Mouse (Mus musculus) embryonic facial prominence, embryonic 15.5 days (tissue): ENCODE data around the gene Pbx1. TPM values are rescaled to one million over a fixed set of nuclear protein-coding genes. Genes with fewer than 3 reads are reported as not detected.
"Not testable (repeated sequence)": the region's sequence is repeated elsewhere in the genome, so short reads cannot be mapped to it uniquely, and the experiment has no call there.

Experiments used
- ATAC-seq: fragments of 200-750 bp; cut with Nextera tagmentation; 2 replicates; pipeline ENCODE4 v1.8.0; 2017; ENCODE audit warnings: low read depth, moderate TSS enrichment; ENCODE audit not compliant: insufficient number of reproducible peaks, low FRiP score, low TSS enrichment
- H3K27ac ChIP-seq: fragments of 300-500 bp; sonication (generic); replicated peaks from 2 replicates; pipeline ENCODE4 v1.5.1; 2015; ENCODE audit warnings: mild to moderate bottlenecking, inconsistent platforms
- H3K27me3 ChIP-seq: fragments of 300-500 bp; sonication (generic); 2 replicates; pipeline ENCODE4 v1.6.1; 2015; ENCODE audit warnings: inconsistent platforms
- H3K36me3 ChIP-seq: fragments of 300-500 bp; sonication (generic); 2 replicates; pipeline ENCODE4 v1.6.1; 2015; ENCODE audit warnings: mild to moderate bottlenecking, inconsistent platforms
- H3K4me1 ChIP-seq: fragments of 300-500 bp; sonication (generic); 2 replicates; pipeline ENCODE4 v1.6.1; 2015; ENCODE audit warnings: inconsistent platforms
- H3K4me2 ChIP-seq: fragments of 300-500 bp; sonication (generic); replicated peaks from 2 replicates; pipeline ENCODE4 v1.6.1; 2015; ENCODE audit warnings: mild to moderate bottlenecking, inconsistent platforms
- H3K4me3 ChIP-seq: fragments of 300-500 bp; sonication (generic); replicated peaks from 2 replicates; pipeline ENCODE4 v1.5.1; 2015; ENCODE audit warnings: mild to moderate bottlenecking, inconsistent platforms
- H3K9ac ChIP-seq: fragments of 300-500 bp; sonication (generic); 2 replicates; pipeline ENCODE4 v1.6.1; 2015; ENCODE audit warnings: inconsistent platforms
- H3K9me3 ChIP-seq: fragments of 300-500 bp; sonication (generic); replicated peaks from 2 replicates; pipeline ENCODE4 v1.6.1; 2016; ENCODE audit warnings: inconsistent platforms
- WGBS: fragments of 180-500 bp; shearing (Covaris S2); methylation state at CpG from one replicate; pipeline ENCODE4 v1.1.7; 2015; 5-methylcytosine and 5-hydroxymethylcytosine counted together
- polyA plus RNA-seq: library from polyadenylated mRNA; unstranded; fragments of >200 nt; fragmentation: Nextera tagmentation; extraction: Ambion mirVana; gene quantifications from 2 replicates; pipeline ENCODE4 v1.2.1, GENCODE M21; 2015

The Pbx1 gene
- 29.5 and 33.3 TPM in 2 replicates for polyA plus RNA-seq

GRCm38 (mm10) chr1:168432232-168432280 is at the start of gene Pbx1:
Pbx1 (minus strand) TSS chr1:168432270.
- H3K4me2 ChIP-seq, result peak within 1 kb of the TSS; percentile 56
- peak within 1 kb of the TSS; percentile 83 for H3K4me3 ChIP-seq
- H3K9ac ChIP-seq, result peak within 1 kb of the TSS; percentile 90
- H3K4me1 ChIP-seq, result peaks cover 16% of the 10 kb centered on the region
- H3K36me3 ChIP-seq, ATAC-seq, H3K9me3 ChIP-seq, H3K27me3 ChIP-seq: not testable (repeated sequence)
- peak within 1 kb of the TSS; percentile 99 for H3K27ac ChIP-seq

GRCm38 (mm10) chr1:168479626-168480025 is 47.6 kb upstream of the Pbx1 start:
- H3K4me1 ChIP-seq, result peaks cover 17% of the 10 kb centered on the region
- H3K27ac ChIP-seq, result no peak overlapping the region
- no peak overlapping the region for H3K4me3 ChIP-seq
- H3K36me3 ChIP-seq, result no peaks in the 10 kb centered on the region
- ATAC-seq, result no peak
- H3K9me3 ChIP-seq, result no peaks in the 10 kb centered on the region
- no peak overlapping the region for H3K4me2 ChIP-seq
- no peaks in the 10 kb centered on the region for H3K27me3 ChIP-seq
- 68% methylated on average over 8 of the region's 8 CpGs for WGBS
- H3K9ac ChIP-seq, result no peak overlapping the region

GRCm38 (mm10) chr1:168478829-168479228 is 46.8 kb upstream of the Pbx1 start:
- ATAC-seq, result no peak
- Histone ChIP-seq H3K9ac (no peak overlapping the region), H3K4me2 (no peak overlapping the region), H3K36me3 (no peaks in the 10 kb centered on the region), H3K27me3 (no peaks in the 10 kb centered on the region), H3K4me1 (peaks cover 25% of the 10 kb centered on the region), H3K27ac (no peak overlapping the region), H3K4me3 (no peak overlapping the region), H3K9me3 (no peaks in the 10 kb centered on the region)
- 69% methylated on average over 2 of the region's 2 CpGs for WGBS

- Histone ChIP-seq H3K9ac (no peak overlapping the region), H3K4me2 (no peak overlapping the region), H3K36me3 (no peaks in the 10 kb centered on the region), H3K27me3 (no peaks in the 10 kb centered on the region), H3K4me1 (peaks cover 33% of the 10 kb centered on the region), H3K27ac (no peak overlapping the region; the same call in 1 of the 2 replicates), H3K9me3 (no peaks in the 10 kb centered on the region), H3K4me3 (no peak overlapping the region)
- WGBS, result 52% methylated on average over 3 of the region's 3 CpGs
- ATAC-seq, result no peak
Observed at GRCm38 (mm10) chr1:168476917-168477316, 44.8 kb upstream of the Pbx1 start.

DNA sequence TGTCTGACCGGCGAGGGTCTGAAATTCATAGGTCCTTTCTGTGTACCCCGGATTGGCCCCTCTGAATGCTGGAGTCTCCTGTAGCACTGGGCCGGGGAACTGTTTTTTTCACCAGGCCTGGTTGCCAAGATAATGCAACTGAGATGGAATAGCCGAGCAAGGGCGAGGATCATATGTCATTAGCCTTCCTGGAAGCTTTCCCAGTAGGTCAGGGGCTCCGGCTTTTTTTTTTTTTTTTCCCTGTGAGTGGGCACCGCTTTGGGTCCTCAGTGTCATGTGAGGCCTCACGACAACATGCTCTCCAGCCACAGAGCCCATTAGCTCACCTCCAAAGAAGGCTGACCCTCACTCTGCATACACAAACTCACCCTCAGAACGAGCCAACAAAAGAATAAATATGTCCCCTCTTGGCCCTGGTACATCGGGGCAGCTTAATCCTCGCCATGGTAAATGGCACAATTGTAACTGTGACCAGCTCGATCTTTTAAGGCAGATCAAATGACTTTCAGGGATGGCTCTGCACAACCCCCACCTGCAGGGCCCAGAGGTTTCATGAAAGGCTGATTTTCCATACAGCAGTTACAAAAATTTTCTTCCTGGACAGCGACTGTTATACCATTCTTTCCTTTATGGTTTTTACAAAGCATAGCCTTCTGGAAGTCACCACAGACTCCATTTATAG is 44.3 kb upstream of the Pbx1 start:
- Histone ChIP-seq H3K27me3 (no peaks in the 10 kb centered on the region), H3K4me3 (no peak overlapping the region), H3K9ac (no peak overlapping the region), H3K4me1 (peaks cover 33% of the 10 kb centered on the region), H3K9me3 (no peaks in the 10 kb centered on the region), H3K36me3 (no peaks in the 10 kb centered on the region), H3K27ac (no peak overlapping the region; the same call in 1 of the 2 replicates), H3K4me2 (peak overlapping the region; percentile 29; the same call in 1 of the 2 replicates)
- ATAC-seq, result peak; percentile 53; the same call in 1 of the 2 replicates
- WGBS, result 36% methylated on average over 14 of the region's 14 CpGs

GRCm38 (mm10) chr1:168475579-168476208 is 43.6 kb upstream of the Pbx1 start:
- H3K27me3 ChIP-seq, result no peaks in the 10 kb centered on the region
- no peak overlapping the region for H3K4me3 ChIP-seq
- H3K4me1 ChIP-seq, result peaks cover 33% of the 10 kb centered on the region
- no peaks in the 10 kb centered on the region for H3K9me3 ChIP-seq
- no peak overlapping the region for H3K27ac ChIP-seq
- H3K4me2 ChIP-seq, result peak overlapping the region; percentile 29; the same call in 1 of the 2 replicates
- no peaks in the 10 kb centered on the region for H3K36me3 ChIP-seq
- no peak overlapping the region for H3K9ac ChIP-seq
- WGBS, result 52% methylated on average over 17 of the region's 17 CpGs
- no peak for ATAC-seq

- WGBS, result 22% methylated on average over 12 of the region's 12 CpGs
- Histone ChIP-seq H3K27me3 (no peaks in the 10 kb centered on the region), H3K9ac (no peak overlapping the region), H3K4me2 (no peak overlapping the region), H3K9me3 (no peaks in the 10 kb centered on the region), H3K4me1 (peaks cover 33% of the 10 kb centered on the region), H3K4me3 (no peak overlapping the region), H3K36me3 (no peaks in the 10 kb centered on the region), H3K27ac (no peak overlapping the region)
- ATAC-seq, result no peak; the same call in 1 of the 2 replicates
Observed at GRCm38 (mm10) chr1:168473255-168474069, 41.4 kb upstream of the Pbx1 start.

GRCm38 (mm10) chr1:168472545-168473254 is 40.6 kb upstream of the Pbx1 start:
- no peaks in the 10 kb centered on the region for H3K9me3 ChIP-seq
- no peak overlapping the region for H3K4me3 ChIP-seq
- no peak overlapping the region for H3K4me2 ChIP-seq
- no peak overlapping the region for H3K27ac ChIP-seq
- no peak for ATAC-seq
- H3K9ac ChIP-seq, result no peak overlapping the region
- H3K27me3 ChIP-seq, result no peaks in the 10 kb centered on the region
- 49% methylated on average over 6 of the region's 6 CpGs for WGBS
- H3K4me1 ChIP-seq, result peaks cover 33% of the 10 kb centered on the region
- no peaks in the 10 kb centered on the region for H3K36me3 ChIP-seq

DNA sequence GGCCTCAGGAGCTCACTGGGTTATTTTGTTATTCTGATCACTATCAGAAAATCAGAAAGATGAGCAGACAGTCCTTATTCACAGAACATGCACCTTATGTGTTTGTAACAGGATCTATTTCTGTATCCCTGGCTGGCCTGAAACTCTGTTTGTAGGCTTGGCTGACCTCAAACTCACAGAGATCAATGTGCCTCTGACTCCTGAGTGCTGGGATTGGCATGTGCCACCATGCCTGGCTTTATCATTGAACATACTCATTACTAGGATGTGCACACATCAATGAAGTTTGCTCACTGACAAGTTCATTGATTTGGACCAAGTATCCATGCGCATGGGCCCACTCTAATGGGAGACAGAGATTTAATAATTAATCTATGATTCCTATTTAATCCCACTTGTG is 27.4 kb upstream of the Pbx1 start:
- Histone ChIP-seq H3K27me3 (no peaks in the 10 kb centered on the region), H3K4me2 (no peak overlapping the region), H3K27ac (no peak overlapping the region), H3K36me3 (no peaks in the 10 kb centered on the region), H3K4me1 (no peaks in the 10 kb centered on the region), H3K9me3 (no peaks in the 10 kb centered on the region), H3K9ac (no peak overlapping the region), H3K4me3 (no peak overlapping the region)
- WGBS, result 94% methylated on average over 1 of the region's 1 CpGs
- no peak for ATAC-seq

DNA sequence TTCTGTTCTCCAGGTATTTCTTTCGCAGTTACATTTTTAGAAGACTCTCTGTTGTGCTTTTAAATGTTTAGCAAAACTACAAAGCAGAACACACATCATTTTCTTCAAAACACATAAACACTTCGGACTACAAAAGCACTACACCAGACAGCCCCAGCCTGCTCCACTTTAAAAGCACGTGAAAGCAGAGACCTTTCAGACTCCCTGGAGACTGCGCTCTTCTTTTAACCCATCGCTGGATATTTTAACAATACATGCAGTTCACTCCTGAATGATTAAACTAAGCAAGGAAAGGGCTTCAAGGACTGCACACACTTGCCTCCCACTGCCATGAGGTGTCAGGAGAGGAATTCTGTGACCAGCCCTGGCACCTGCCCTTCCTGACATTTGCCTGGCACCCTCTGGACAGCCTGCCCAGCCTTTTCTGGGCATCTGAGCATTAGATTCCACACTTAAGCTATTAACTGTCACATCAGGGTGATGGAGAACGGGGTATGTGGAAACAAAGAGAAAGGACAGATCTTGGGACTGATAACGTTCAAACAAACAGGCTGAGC is 25.2 kb upstream of the Pbx1 start:
- Histone ChIP-seq H3K27ac (no peak overlapping the region), H3K27me3 (no peaks in the 10 kb centered on the region), H3K4me2 (no peak overlapping the region), H3K9me3 (no peaks in the 10 kb centered on the region), H3K4me3 (no peak overlapping the region), H3K9ac (no peak overlapping the region), H3K4me1 (no peaks in the 10 kb centered on the region), H3K36me3 (no peaks in the 10 kb centered on the region)
- ATAC-seq, result no peak
- WGBS, result 44% methylated on average over 7 of the region's 7 CpGs

DNA sequence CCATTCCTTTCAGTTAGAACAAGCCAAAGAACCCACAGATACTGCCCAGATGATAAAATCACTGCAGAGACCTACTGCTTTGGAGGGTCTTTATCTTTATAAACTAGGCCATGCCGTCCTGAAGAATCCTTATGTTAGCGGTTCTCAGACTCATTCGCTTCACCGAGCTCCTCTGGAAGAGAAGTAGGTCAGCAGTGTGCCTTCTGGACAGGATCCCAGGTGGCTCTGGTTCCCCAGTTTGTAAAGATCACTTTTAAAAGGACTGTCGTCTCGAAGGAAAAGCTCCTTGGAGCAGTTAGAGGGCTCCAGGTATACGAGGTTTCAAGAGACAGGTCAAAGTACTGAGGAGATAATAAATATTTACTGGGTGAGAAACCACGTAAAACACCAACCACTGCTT is 23.1 kb upstream of the Pbx1 start:
- no peaks in the 10 kb centered on the region for H3K9me3 ChIP-seq
- no peaks in the 10 kb centered on the region for H3K4me1 ChIP-seq
- ATAC-seq, result no peak

More for the DNA sequence above, 23.1 kb upstream of the Pbx1 start:
- H3K27me3 ChIP-seq, result no peaks in the 10 kb centered on the region
- WGBS, result 80% methylated on average over 8 of the region's 8 CpGs
- no peak overlapping the region for H3K4me2 ChIP-seq
- no peaks in the 10 kb centered on the region for H3K36me3 ChIP-seq
- H3K4me3 ChIP-seq, result no peak overlapping the region
- H3K9ac ChIP-seq, result no peak overlapping the region
- H3K27ac ChIP-seq, result no peak overlapping the region
